12 mouse cellular contexts compared by ENCODE assay signal in genomic region chr3:127741473-127741872, GRCm38 (mm10). TPM values are rescaled to one million over a fixed set of nuclear protein-coding genes. Genes with fewer than 3 reads are reported as not detected.
DNase-seq lines count a peak whose midpoint lies in the region; TF ChIP-seq lines count a peak whose summit lies in the region.
"Had no signal": no experiment of that assay in that cellular context is flagged by ENCODE, and none has a peak within 500 bp of the region (broad histone marks: within the 10 kb centered on the region; RNA-seq: fewer than 3 reads in every experiment).

No protein-coding gene starts in this region.

- DNase-seq in kidney, adult 2 months = no peak
- DNase-seq in kidney, adult 11 months = no peak
- DNase-seq in thymus, postnatal 4 days = peak; percentile 44
- DNase-seq in thymus, postnatal 0 days (ENCODE audit: low spot score) = no peak
- DNase-seq in brain, embryonic 14.5 days (ENCODE audit: low read depth) = no peak
- no peak for DNase-seq in urinary bladder, postnatal 10 days (ENCODE audit: low spot score)
- no peak for DNase-seq in embryo, embryonic 10 days (ENCODE audit: low spot score)
- DNase-seq: adrenal gland, postnatal 14 days; cerebellum, adult 11-12 months; embryo, embryonic 11 days had no signal

- no peak overlapping the region for H3K27ac ChIP-seq in kidney, adult 2 months (ENCODE audit: insufficient read depth, low read depth, low read length)
- H3K27ac ChIP-seq: midbrain, embryonic 13.5 days; neural tube, embryonic 13.5 days had no signal

- H3K36me3 ChIP-seq in kidney, adult 2 months (ENCODE audit: control insufficient read depth, insufficient read depth, low read length) = peaks cover 1% of the 10 kb centered on the region; the same call in 1 of the 2 replicates
- H3K36me3 ChIP-seq: midbrain, embryonic 13.5 days; neural tube, embryonic 13.5 days had no signal

- no peak for TF ChIP-seq POLR2A in kidney, adult 2 months (IDR thresholded peaks at IDR 0.05; ENCODE audit: low read depth, low read length)
- no peak for TF ChIP-seq POLR2A in brain, embryonic 14.5 days (IDR thresholded peaks at IDR 0.05; ENCODE audit: borderline replicate concordance, extremely low read depth, insufficient read depth, insufficient read length, poor library complexity, severe bottlenecking)

- H3K4me3 ChIP-seq in kidney, adult 2 months (ENCODE audit: insufficient read depth, low read depth, low read length) = no peak overlapping the region
- H3K4me3 ChIP-seq: midbrain, embryonic 13.5 days; neural tube, embryonic 13.5 days had no signal

- 0 out of 2 replicates have a peak, but pooled peaks have one; percentile 17 for TF ChIP-seq CTCF in kidney, adult 2 months (conservative IDR thresholded peaks at IDR 0.05; ENCODE audit: insufficient read depth, insufficient read length, low read depth, low read length)
- TF ChIP-seq CTCF in brain, embryonic 14.5 days (IDR thresholded peaks at IDR 0.05; ENCODE audit: borderline replicate concordance, extremely low read depth, insufficient read depth, insufficient read length) = peak; percentile 46; the same call in 1 of the 2 replicates

- no peaks in the 10 kb centered on the region for H3K27me3 ChIP-seq in kidney, adult 2 months (replicated peaks; ENCODE audit: control insufficient read depth, insufficient read depth, low read length)

- H3K4me1 ChIP-seq in kidney, adult 2 months (ENCODE audit: control insufficient read depth, insufficient read depth, low read length) = no peaks in the 10 kb centered on the region

- WGBS in kidney, adult 2 months = 99% methylated on average over 3 of the region's 3 CpGs

RNA-seq across cellular contexts. Expression of gene Alpk1, which starts 38.9 kb away (rescaled TPM):
- polyA plus RNA-seq in kidney, adult 2 months (2012; rRNA removed) = 1.4 and 2.1 TPM in 2 replicates
- 0.58 and 0.83 TPM in 2 replicates for polyA plus RNA-seq in thymus, postnatal 0 days (2015; fragmentation: Nextera tagmentation; extraction: Ambion mirVana)
- polyA plus RNA-seq in brain, embryonic 14.5 days (2012; rRNA removed) = 2.2 and 2.6 TPM in 2 replicates

RNA-seq across cellular contexts. Expression of gene Tifa, which starts 48.1 kb away (rescaled TPM):
- 2.9 and 4.1 TPM in 2 replicates for polyA plus RNA-seq in kidney, adult 2 months (2012; rRNA removed)
- 10.9 and 11.6 TPM in 2 replicates for polyA plus RNA-seq in thymus, postnatal 0 days (2015; fragmentation: Nextera tagmentation; extraction: Ambion mirVana)
- polyA plus RNA-seq in brain, embryonic 14.5 days (2012; rRNA removed) = 2.5 and 3.0 TPM in 2 replicates
